Comparison of ENCODE assay signal across 16 mouse cellular contexts in the genomic region with DNA sequence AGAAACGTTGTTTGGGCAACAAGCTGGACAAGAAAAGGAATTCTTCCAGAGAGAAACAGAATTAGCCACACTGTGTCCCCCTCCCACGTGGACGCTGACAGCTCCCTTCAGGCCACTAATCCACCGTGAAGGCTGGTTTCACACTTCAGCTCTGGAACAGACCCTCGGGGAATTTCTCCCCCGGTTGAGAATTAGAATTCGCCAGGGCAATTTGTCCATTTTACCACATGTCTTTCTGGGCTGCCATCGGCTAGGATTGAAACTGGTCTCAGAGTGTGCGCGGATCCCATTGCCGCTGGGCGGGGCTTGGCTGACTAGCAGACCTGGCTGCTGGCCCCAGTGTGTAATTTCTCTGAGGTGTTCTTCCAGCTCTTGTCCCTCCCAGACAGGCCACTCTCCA. TPM values are rescaled to one million over a fixed set of nuclear protein-coding genes. Genes with fewer than 3 reads are reported as not detected.
DNase-seq lines count a peak whose midpoint lies in the region; ATAC-seq and TF ChIP-seq lines count a peak whose summit lies in the region.
"Had no signal": no experiment of that assay in that cellular context is flagged by ENCODE, and none has a peak within 500 bp of the region (broad histone marks: within the 10 kb centered on the region; RNA-seq: fewer than 3 reads in every experiment).

No protein-coding gene starts in this region.

- H3K4me1 ChIP-seq in midbrain, embryonic 10.5 days: peaks cover 12% of the 10 kb centered on the region
- H3K4me1 ChIP-seq in kidney, embryonic 16.5 days (ENCODE audit: insufficient read depth, low read length): no peaks in the 10 kb centered on the region

- no peak for ATAC-seq in kidney, embryonic 16.5 days (ENCODE audit: low FRiP score, low TSS enrichment)
- ATAC-seq: inflammation-experienced regulatory T-cells, adult 6 months; liver, postnatal 0 days had no signal

- H3K4me2 ChIP-seq in kidney, embryonic 16.5 days (replicated peaks; ENCODE audit: low read depth, low read length): no peak overlapping the region

- H3K36me3 ChIP-seq in midbrain, embryonic 10.5 days: no peaks in the 10 kb centered on the region
- H3K36me3 ChIP-seq in kidney, embryonic 16.5 days (ENCODE audit: insufficient read depth, low read length): no peaks in the 10 kb centered on the region

- H3K4me3 ChIP-seq in gastrocnemius, adult 2 months: peak overlapping the region; percentile 43
- no peak overlapping the region for H3K4me3 ChIP-seq in midbrain, embryonic 10.5 days
- H3K4me3 ChIP-seq in kidney, embryonic 16.5 days (ENCODE audit: low read length): no peak overlapping the region
- H3K4me3 ChIP-seq: erythroblast, embryonic 14.5 days; heart, adult 2 months had no signal

- 39% methylated on average over 12 of the region's 12 CpGs for WGBS in midbrain, embryonic 10.5 days
- 26% methylated on average over 12 of the region's 12 CpGs for WGBS in kidney, embryonic 16.5 days

- no peak overlapping the region for H3K9ac ChIP-seq in kidney, embryonic 16.5 days (replicated peaks; ENCODE audit: low read length)
- H3K9ac ChIP-seq: liver, postnatal 0 days had no signal

- intact Hi-C loops in heart, postnatal 14 days (cut with DNase I): no loop called here
- intact Hi-C loops in gastrocnemius, adult 2 months (cut with DNase I): no loop called here

- H3K27me3 ChIP-seq in midbrain, embryonic 10.5 days (ENCODE audit: low read depth, poor library complexity, severe bottlenecking): peaks cover 69% of the 10 kb centered on the region
- H3K27me3 ChIP-seq in kidney, embryonic 16.5 days (ENCODE audit: insufficient read depth, low read length): no peaks in the 10 kb centered on the region

- peak; percentile 85 for DNase-seq in heart, adult 11 months
- no peak for DNase-seq in heart, postnatal 14 days
- peak; percentile 79 for DNase-seq in gastrocnemius, adult 2 months
- DNase-seq in midbrain, embryonic 10.5 days (ENCODE audit: low spot score): peak; percentile 80
- peak; percentile 30 for DNase-seq in skeletal muscle tissue, adult 2 months (ENCODE audit: low read depth, low spot score)
- DNase-seq in thymus, postnatal 36 days: no peak
- DNase-seq: heart, adult 2 months; kidney, postnatal 36 days; liver, postnatal 0 days; right cerebral cortex, postnatal 14 days had no signal

- TF ChIP-seq CTCF in gastrocnemius, adult 2 months (IDR thresholded peaks at IDR 0.05): no peak

- no peak overlapping the region for H3K27ac ChIP-seq in gastrocnemius, adult 2 months
- H3K27ac ChIP-seq in midbrain, embryonic 10.5 days (replicated peaks): no peak overlapping the region
- H3K27ac ChIP-seq in kidney, embryonic 16.5 days (ENCODE audit: low read length): no peak overlapping the region
- H3K27ac ChIP-seq: heart, adult 2 months had no signal

- H3K9me3 ChIP-seq in midbrain, embryonic 10.5 days (replicated peaks): no peaks in the 10 kb centered on the region; the same call in 1 of the 2 replicates
- no peaks in the 10 kb centered on the region for H3K9me3 ChIP-seq in kidney, embryonic 16.5 days (ENCODE audit: low read length)

RNA-seq across cellular contexts. Expression of a gene that starts 7.7 kb away (rescaled TPM):
- not detected for total RNA-seq in heart, postnatal 14 days (2021)
- total RNA-seq in gastrocnemius, adult 2 months (2021): not detected
- polyA plus RNA-seq in midbrain, embryonic 10.5 days (2016; fragmentation: Nextera tagmentation; extraction: Ambion mirVana): 2.2 and 4.6 TPM in 2 replicates
- polyA plus RNA-seq in kidney, embryonic 16.5 days (2015; fragmentation: Nextera tagmentation; extraction: Ambion mirVana): not detected in 2 replicates
- total RNA-seq: CH12.LX; heart, adult 2 months; left cerebral cortex, postnatal 36 days; monocyte, adult 5-6 weeks had no signal
- polyA plus RNA-seq: erythroblast, embryonic 14.5 days; heart, adult 2 months; inflammation-experienced regulatory T-cells, adult 6 months; liver, postnatal 0 days had no signal

RNA-seq across cellular contexts. Expression of a gene that starts 53.5 kb away (rescaled TPM):
- total RNA-seq in heart, postnatal 14 days (2021): 10 to 100 TPM; 45.5 to 55.2 TPM
- total RNA-seq in gastrocnemius, adult 2 months (2021): 10 to 100 TPM; 21.7 to 22.0 TPM
- 18.0 and 24.2 TPM in 2 replicates for polyA plus RNA-seq in midbrain, embryonic 10.5 days (2016; fragmentation: Nextera tagmentation; extraction: Ambion mirVana)
- 33.3 and 34.0 TPM in 2 replicates for polyA plus RNA-seq in kidney, embryonic 16.5 days (2015; fragmentation: Nextera tagmentation; extraction: Ambion mirVana)

Comparison
In these comparisons a context has a peak if more than half of its experiments do, and no peak if none do; other contexts are left out.
1. DNase-seq: peak in heart, adult 11 months (single experiment), gastrocnemius, adult 2 months (single experiment), midbrain, embryonic 10.5 days (single experiment) and skeletal muscle tissue, adult 2 months (single experiment); none in heart, postnatal 14 days (0 of 2) and thymus, postnatal 36 days (0 of 2).